Mouse (Mus musculus) cerebellum, adult 2 months (tissue): ENCODE measurements around the gene Rpp40.

ENCODE experiments used
- CTCF ChIP-seq: fragments of 200-500 bp; IDR thresholded peaks from 2 replicates; pipeline ENCODE4 v1.5.1; 2011; ENCODE audit warnings: low read depth, mild to moderate bottlenecking, control low read depth, low read length, moderate library complexity, borderline replicate concordance; ENCODE audit not compliant: insufficient read depth
- POLR2A ChIP-seq: fragments of 200-500 bp; IDR thresholded peaks from 2 replicates; pipeline ENCODE4 v1.6.1; 2011; ENCODE audit warnings: low read length, control low read depth, borderline replicate concordance; ENCODE audit not compliant: insufficient read depth

GRCm38 (mm10) chr13:35886121-35886725 lies 19.9 kb downstream of the Rpp40 start:
- no peak for TF ChIP-seq POLR2A
- peak; percentile 54; the same call in 1 of the 2 replicates for TF ChIP-seq CTCF
